Mouse (Mus musculus) neural tube, embryonic 12.5 days (tissue): ENCODE results near the gene Garnl3. TPM values are rescaled to one million over a fixed set of nuclear protein-coding genes. Genes with fewer than 3 reads are reported as not detected.

ENCODE experiments used
- ATAC-seq: fragments of 200-750 bp; cut with Nextera tagmentation; 2 replicates; pipeline ENCODE4 v1.8.0; 2017; ENCODE audit warnings: low read depth, mild to moderate bottlenecking, moderate TSS enrichment, moderate library complexity; ENCODE audit not compliant: low FRiP score
- H3K27ac ChIP-seq: fragments of 300-500 bp; sonication (generic); 2 replicates; pipeline ENCODE4 v1.5.1; 2016
- H3K27me3 ChIP-seq: fragments of 300-500 bp; sonication (generic); replicated peaks from 2 replicates; pipeline ENCODE4 v1.6.1; 2016; ENCODE audit warnings: mild to moderate bottlenecking
- H3K36me3 ChIP-seq: fragments of 300-500 bp; sonication (generic); 2 replicates; pipeline ENCODE4 v1.6.1; 2016; ENCODE audit warnings: mild to moderate bottlenecking
- H3K4me1 ChIP-seq: fragments of 300-500 bp; sonication (generic); 2 replicates; pipeline ENCODE4 v1.6.1; 2016
- H3K4me2 ChIP-seq: fragments of 300-500 bp; sonication (generic); replicated peaks from 2 replicates; pipeline ENCODE4 v1.6.1; 2016; ENCODE audit warnings: mild to moderate bottlenecking
- H3K4me3 ChIP-seq: fragments of 300-500 bp; sonication (generic); 2 replicates; pipeline ENCODE4 v1.5.1; 2016
- H3K9ac ChIP-seq: fragments of 300-500 bp; sonication (generic); 2 replicates; pipeline ENCODE4 v1.6.1; 2016; ENCODE audit warnings: mild to moderate bottlenecking
- H3K9me3 ChIP-seq: fragments of 300-500 bp; sonication (generic); 2 replicates; pipeline ENCODE4 v1.6.1; 2016; ENCODE audit warnings: mild to moderate bottlenecking
- WGBS: fragments of 180-500 bp; shearing (Covaris S2); methylation state at CpG from one replicate; pipeline ENCODE4 v1.1.7; 2016; 5-methylcytosine and 5-hydroxymethylcytosine counted together
- polyA plus RNA-seq: library from polyadenylated mRNA; unstranded; fragments of >200 nt; fragmentation: Nextera tagmentation; extraction: Ambion mirVana; gene quantifications from 2 replicates; pipeline ENCODE4 v1.2.1, GENCODE M21; 2016

Gene Garnl3
- polyA plus RNA-seq, 1 experiment from 2014 or later, result 23.3 TPM

GRCm38 (mm10) chr2:32962062-32962874 lies 169.2 kb downstream of the Garnl3 start:
- H3K4me2 ChIP-seq, result peak overlapping the region; percentile 94
- WGBS, result under 1% methylated on average over 33 of the region's 33 CpGs
- no peak for ATAC-seq

DNA sequence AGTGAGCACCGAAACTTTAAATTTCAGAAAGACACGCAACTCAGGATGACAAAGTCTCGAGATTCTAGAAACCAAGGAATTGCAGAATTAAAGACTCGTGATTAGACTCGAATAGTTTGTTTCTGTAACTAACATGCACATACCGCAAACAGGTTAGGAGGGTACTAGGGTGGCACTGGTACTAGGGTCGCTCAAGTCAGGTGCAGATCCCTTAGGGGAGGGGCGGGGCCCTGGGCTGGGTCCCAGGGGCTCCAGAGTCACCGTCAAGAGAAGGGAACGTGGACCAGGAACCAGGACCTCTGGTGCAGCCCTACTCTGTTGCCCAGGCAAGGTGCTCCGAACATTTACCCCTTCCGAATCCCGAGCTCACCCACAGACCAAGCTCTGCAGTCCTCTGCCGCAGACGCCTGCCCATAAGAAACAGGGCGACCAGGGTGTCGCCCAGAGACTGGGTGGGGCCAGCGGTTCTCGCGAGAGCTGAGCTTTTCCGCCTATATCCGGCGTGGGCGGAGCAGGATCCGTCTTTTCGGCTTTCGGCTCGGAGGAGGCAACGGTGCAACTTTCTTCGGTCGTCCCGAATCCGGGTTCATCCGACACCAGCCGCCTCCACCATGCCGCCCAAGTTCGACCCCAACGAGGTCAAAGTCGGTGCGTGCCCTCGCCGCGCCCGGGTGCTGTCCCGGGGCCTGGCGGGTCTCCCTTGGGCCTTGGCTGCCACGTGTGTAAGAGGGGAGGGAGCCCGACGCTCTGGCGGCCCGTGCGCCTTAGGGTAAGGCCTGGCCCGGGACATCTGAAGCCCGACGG lies 170.1 kb downstream of the Garnl3 start, which contains the start of the genes Rpl12 and Lrsam1:
Gene Rpl12 (plus strand): TSS at position 368 of the 804 bp plus-strand sequence.
Gene Lrsam1 (minus strand): TSS at position 423 of the 804 bp plus-strand sequence.
- Histone ChIP-seq H3K4me2 (peak within 1 kb of the TSS; percentile 94), H3K27ac (peak within 1 kb of the TSS; percentile 62), H3K9ac (peak within 1 kb of the TSS; percentile 95), H3K27me3 (no peaks in the 10 kb centered on the region), H3K4me3 (peak within 1 kb of the TSS; percentile 85), H3K4me1 (peaks cover 38% of the 10 kb centered on the region), H3K9me3 (no peaks in the 10 kb centered on the region), H3K36me3 (peaks cover 33% of the 10 kb centered on the region)
- WGBS, result 2% methylated on average over 55 of the region's 55 CpGs
- ATAC-seq, result peak; percentile 92

More at GRCm38 (mm10) chr2:32962062-32962874, 169.2 kb downstream of the Garnl3 start:
- no peaks in the 10 kb centered on the region for H3K9me3 ChIP-seq
- H3K9ac ChIP-seq, result peak overlapping the region; percentile 95
- H3K27me3 ChIP-seq, result no peaks in the 10 kb centered on the region
- peaks cover 24% of the 10 kb centered on the region for H3K36me3 ChIP-seq
- peak overlapping the region; percentile 62 for H3K27ac ChIP-seq
- H3K4me1 ChIP-seq, result peaks cover 42% of the 10 kb centered on the region
- peak overlapping the region; percentile 85 for H3K4me3 ChIP-seq

- Histone ChIP-seq H3K4me3 (no peak overlapping the region), H3K9ac (peak overlapping the region; percentile 95), H3K27ac (no peak overlapping the region), H3K27me3 (no peaks in the 10 kb centered on the region), H3K9me3 (no peaks in the 10 kb centered on the region), H3K4me1 (peaks cover 32% of the 10 kb centered on the region), H3K36me3 (peaks cover 43% of the 10 kb centered on the region), H3K4me2 (peak overlapping the region; percentile 94)
- WGBS, result 86% methylated on average over 4 of the region's 4 CpGs
- ATAC-seq, result no peak
Measured at GRCm38 (mm10) chr2:32960273-32960672, 171.2 kb downstream of the Garnl3 start.

DNA sequence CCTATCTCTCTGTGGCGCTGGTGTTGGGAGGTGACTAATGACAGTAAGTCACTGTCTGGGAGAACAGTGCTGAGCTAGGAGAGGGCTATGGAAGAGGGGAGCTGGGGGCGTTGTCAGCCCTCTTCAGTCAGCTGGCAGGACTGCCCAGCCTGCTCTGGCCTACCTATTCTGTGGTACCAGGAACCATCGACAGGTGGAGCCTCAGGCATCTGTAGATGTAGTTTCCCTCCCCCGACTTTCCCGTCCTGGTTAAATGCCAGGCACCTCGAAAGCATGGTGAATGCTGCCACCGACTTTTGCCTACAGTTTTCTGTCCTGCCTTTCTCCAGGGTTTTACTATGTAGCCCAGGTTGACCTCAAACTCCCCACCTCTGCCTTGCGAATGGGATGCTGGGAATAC lies 174.1 kb downstream of the Garnl3 start:
- Histone ChIP-seq H3K4me3 (no peak overlapping the region), H3K27me3 (no peaks in the 10 kb centered on the region), H3K9ac (no peak overlapping the region), H3K4me1 (peaks cover 15% of the 10 kb centered on the region), H3K9me3 (0 out of 2 replicates have a peak, but pooled peaks cover 7% of the 10 kb centered on the region), H3K36me3 (peaks cover 42% of the 10 kb centered on the region), H3K27ac (no peak overlapping the region), H3K4me2 (no peak overlapping the region)
- ATAC-seq, result no peak
- WGBS, result 59% methylated on average over 8 of the region's 8 CpGs

DNA sequence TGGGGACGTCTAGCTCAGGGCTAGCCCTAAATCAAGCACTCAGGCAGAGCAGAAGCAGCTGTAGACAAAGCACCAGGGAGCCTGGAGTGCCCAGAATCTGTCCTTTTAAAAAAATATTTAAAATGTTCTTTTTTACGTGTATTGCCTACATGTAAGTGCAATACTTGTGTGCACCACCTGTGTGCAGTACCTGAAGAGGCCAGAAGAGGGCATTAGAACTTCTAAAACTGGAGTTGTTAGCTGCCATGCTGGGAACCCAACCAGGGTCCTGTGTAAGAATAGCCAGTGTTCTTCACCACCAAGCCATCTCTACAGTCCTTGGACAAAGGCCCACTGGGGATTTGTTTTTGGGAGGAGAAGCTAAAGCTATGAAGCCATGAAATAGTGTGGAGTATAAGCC lies 176.9 kb downstream of the Garnl3 start:
- peaks cover 60% of the 10 kb centered on the region for H3K36me3 ChIP-seq
- 88% methylated on average over 2 of the region's 2 CpGs for WGBS

GRCm38 (mm10) chr2:32947454-32947853 lies 184.0 kb downstream of the Garnl3 start:
- Histone ChIP-seq H3K36me3 (peaks cover 64% of the 10 kb centered on the region), H3K4me2 (no peak overlapping the region), H3K27me3 (no peaks in the 10 kb centered on the region), H3K4me3 (no peak overlapping the region), H3K9ac (no peak overlapping the region), H3K27ac (no peak overlapping the region), H3K9me3 (no peaks in the 10 kb centered on the region), H3K4me1 (no peaks in the 10 kb centered on the region)
- ATAC-seq, result no peak
- 91% methylated on average over 11 of the region's 11 CpGs for WGBS

More for the DNA sequence above, 176.9 kb downstream of the Garnl3 start:
- Histone ChIP-seq H3K27me3 (no peaks in the 10 kb centered on the region), H3K4me3 (no peak overlapping the region), H3K9me3 (0 out of 2 replicates have a peak, but pooled peaks cover 7% of the 10 kb centered on the region), H3K4me2 (no peak overlapping the region), H3K27ac (no peak overlapping the region), H3K4me1 (no peaks in the 10 kb centered on the region), H3K9ac (no peak overlapping the region)
- ATAC-seq, result no peak

GRCm38 (mm10) chr2:32940483-32940882 lies 191.0 kb downstream of the Garnl3 start:
- no peaks in the 10 kb centered on the region for H3K4me1 ChIP-seq
- peaks cover 63% of the 10 kb centered on the region for H3K36me3 ChIP-seq
- H3K9me3 ChIP-seq, result no peaks in the 10 kb centered on the region
- no peak for ATAC-seq
- H3K27ac ChIP-seq, result no peak overlapping the region
- H3K9ac ChIP-seq, result no peak overlapping the region
- no peak overlapping the region for H3K4me3 ChIP-seq
- no peaks in the 10 kb centered on the region for H3K27me3 ChIP-seq
- WGBS, result 94% methylated on average over 4 of the region's 4 CpGs
- H3K4me2 ChIP-seq, result no peak overlapping the region

DNA sequence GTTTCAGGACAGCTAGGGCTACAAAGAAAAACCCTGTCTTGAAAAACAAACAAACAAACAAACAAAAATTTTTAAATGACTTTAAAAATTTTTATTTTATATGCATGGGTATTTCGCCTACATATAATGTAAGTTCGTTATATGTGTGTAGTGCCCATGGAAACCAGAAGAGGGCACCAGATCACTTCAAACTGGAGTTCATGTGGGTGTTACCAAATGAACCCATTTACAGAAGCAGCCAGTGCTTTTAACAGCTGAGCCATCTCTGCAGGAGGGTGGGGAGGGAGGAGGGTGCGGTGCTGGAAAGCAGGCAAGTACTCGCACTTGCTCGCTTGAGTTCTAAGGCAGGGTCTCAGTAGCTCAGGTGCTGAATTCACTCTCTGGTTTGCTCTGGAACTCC lies 192.0 kb downstream of the Garnl3 start:
- Histone ChIP-seq H3K9me3 (no peaks in the 10 kb centered on the region), H3K9ac (no peak overlapping the region), H3K4me1 (no peaks in the 10 kb centered on the region), H3K27me3 (no peaks in the 10 kb centered on the region), H3K4me2 (no peak overlapping the region), H3K27ac (no peak overlapping the region), H3K4me3 (no peak overlapping the region), H3K36me3 (peaks cover 63% of the 10 kb centered on the region)
- WGBS, result 64% methylated on average over 5 of the region's 5 CpGs
- no peak for ATAC-seq

DNA sequence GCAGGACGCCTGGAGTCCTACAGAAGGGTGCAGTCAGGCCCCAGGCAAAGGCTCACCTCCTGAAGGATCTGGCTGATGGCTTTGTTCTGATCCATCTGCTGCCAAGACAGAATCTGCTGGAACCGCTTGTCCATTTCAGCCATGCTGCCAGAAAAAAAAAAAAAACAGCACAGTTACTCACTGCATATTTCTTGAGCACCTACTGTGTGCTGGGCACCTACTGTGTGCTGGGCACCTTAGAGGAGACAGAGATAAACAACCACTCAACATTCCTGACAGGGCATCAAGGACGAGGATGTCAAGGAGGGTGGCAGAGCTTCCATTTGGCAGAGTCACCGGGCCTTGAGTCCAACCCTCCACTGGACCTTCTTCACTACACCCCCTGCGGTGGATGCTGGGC lies 192.7 kb downstream of the Garnl3 start:
- Histone ChIP-seq H3K36me3 (peaks cover 68% of the 10 kb centered on the region), H3K9ac (no peak overlapping the region), H3K9me3 (no peaks in the 10 kb centered on the region), H3K27me3 (no peaks in the 10 kb centered on the region), H3K4me2 (no peak overlapping the region), H3K4me1 (no peaks in the 10 kb centered on the region), H3K27ac (no peak overlapping the region), H3K4me3 (no peak overlapping the region)
- ATAC-seq, result no peak
- WGBS, result 89% methylated on average over 5 of the region's 5 CpGs

Other genes with a start within 250 kb of the Garnl3 start
- gene Rpl12, start 170.1 kb downstream of the Garnl3 start, polyA plus RNA-seq, result 108 and 122 TPM in 2 replicates
- 17.8 and 22.3 TPM in 2 replicates for gene Lrsam1, start 170.0 kb downstream of the Garnl3 start, polyA plus RNA-seq
- 25.0 and 26.3 TPM in 2 replicates for gene Slc2a8, start 149.6 kb downstream of the Garnl3 start, polyA plus RNA-seq
- gene Angptl2, start 84.4 kb upstream of the Garnl3 start, polyA plus RNA-seq, result 23.4 and 24.9 TPM in 2 replicates
- gene Ralgps1, start 239.8 kb upstream of the Garnl3 start, polyA plus RNA-seq, result 25.9 and 27.6 TPM in 2 replicates